Mouse (Mus musculus): ENCODE results near the gene Cped1. TPM values are rescaled to one million over a fixed set of nuclear protein-coding genes. Genes with fewer than 3 reads are reported as not detected.

The Cped1 gene
- polyA plus RNA-seq, 1 experiment from 2014 or later: 23.0 TPM

GRCm38 (mm10) chr6:22297028-22297427, 311.3 kb downstream of the Cped1 start:
- TF ChIP-seq CTCF (IDR thresholded peaks at IDR 0.05; ENCODE audit: low read depth): no peak
- 59% methylated on average over 6 of the region's 6 CpGs for WGBS
- no peaks in the 10 kb centered on the region for H3K27me3 ChIP-seq (ENCODE audit: insufficient read depth, low read length)
- no peak for ATAC-seq (replicated peaks; ENCODE audit: low FRiP score, low read depth)
- H3K4me2 ChIP-seq (ENCODE audit: low read length): no peak overlapping the region
- no peak overlapping the region for H3K27ac ChIP-seq
- H3K4me3 ChIP-seq (replicated peaks; ENCODE audit: low read depth, low read length): no peak overlapping the region
- no peak for DNase-seq (ENCODE audit: low spot score)
- H3K9me3 ChIP-seq (replicated peaks; ENCODE audit: low read length): no peaks in the 10 kb centered on the region
- no peak overlapping the region for H3K9ac ChIP-seq (ENCODE audit: low read depth, low read length)
- no peaks in the 10 kb centered on the region for H3K4me1 ChIP-seq (replicated peaks; ENCODE audit: insufficient read depth, low read length)
- no peaks in the 10 kb centered on the region for H3K36me3 ChIP-seq (ENCODE audit: insufficient read depth, low read length)

GRCm38 (mm10) chr6:22298059-22298458, 312.3 kb downstream of the Cped1 start:
- no peak for TF ChIP-seq CTCF (IDR thresholded peaks at IDR 0.05; ENCODE audit: low read depth)
- Histone ChIP-seq H3K4me2 (ENCODE audit: low read length) (no peak overlapping the region), H3K4me1 (replicated peaks; ENCODE audit: insufficient read depth, low read length) (no peaks in the 10 kb centered on the region), H3K36me3 (ENCODE audit: insufficient read depth, low read length) (no peaks in the 10 kb centered on the region), H3K9ac (ENCODE audit: low read depth, low read length) (no peak overlapping the region), H3K27ac (no peak overlapping the region), H3K9me3 (replicated peaks; ENCODE audit: low read length) (no peaks in the 10 kb centered on the region), H3K4me3 (replicated peaks; ENCODE audit: low read depth, low read length) (no peak overlapping the region), H3K27me3 (ENCODE audit: insufficient read depth, low read length) (no peaks in the 10 kb centered on the region)
- ATAC-seq (replicated peaks; ENCODE audit: low FRiP score, low read depth) (no peak), DNase-seq (ENCODE audit: low spot score) (no peak)
- 42% methylated on average over 14 of the region's 14 CpGs for WGBS

Other genes with a start within 250 kb of the Cped1 start
- 111 and 114 TPM in 2 replicates for gene Tspan12, start 133.4 kb upstream of the Cped1 start, polyA plus RNA-seq (2015; fragmentation: Nextera tagmentation; extraction: Ambion mirVana)
- 60.4 and 61.8 TPM in 2 replicates for gene Ing3, start 36.3 kb upstream of the Cped1 start, polyA plus RNA-seq (2015; fragmentation: Nextera tagmentation; extraction: Ambion mirVana)

Data from kidney, postnatal 0 days (tissue).